In the genomic region with DNA sequence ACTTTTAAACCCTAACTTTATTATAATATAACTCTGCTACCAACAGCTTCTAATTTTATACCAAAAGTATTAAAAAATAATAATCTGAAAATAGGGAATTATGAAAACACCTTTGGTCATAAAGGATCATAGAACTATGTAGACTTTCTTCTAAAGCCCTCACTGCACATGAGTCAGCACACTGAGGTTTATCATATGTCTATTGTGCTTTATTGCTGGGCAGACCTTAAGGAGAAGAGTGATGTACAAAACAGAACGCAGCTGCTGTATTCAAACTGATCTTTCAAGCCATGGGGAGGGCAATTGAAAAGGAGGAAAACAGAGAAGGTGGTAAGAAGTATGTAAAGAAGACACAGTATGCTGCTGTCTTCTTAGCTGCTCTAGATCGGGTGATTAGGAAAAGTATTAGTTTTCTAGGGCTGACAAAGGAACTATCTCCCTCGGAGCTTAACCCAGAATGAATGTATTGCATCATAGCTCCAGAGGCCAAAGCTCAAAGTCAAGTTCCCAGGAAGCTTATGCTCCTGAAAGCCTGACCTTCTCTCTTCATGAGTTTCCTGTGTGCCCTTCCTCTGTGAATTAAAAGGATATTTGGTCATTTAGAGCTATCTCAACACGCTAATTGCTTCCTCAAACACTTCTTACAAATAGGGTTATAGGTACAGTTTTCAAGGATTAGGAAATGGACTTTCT, we compare ENCODE assay signal across 21 mouse cellular contexts.
"Had no signal": no experiment of that assay in that cellular context is flagged by ENCODE, and none has a peak within 500 bp of the region (broad histone marks: within the 10 kb centered on the region; RNA-seq: fewer than 3 reads in every experiment).

No protein-coding gene starts in this region.

- H3K27ac ChIP-seq: hindbrain, postnatal 0 days; kidney, embryonic 15.5 days; limb, embryonic 12.5 days; limb, embryonic 15.5 days; liver, embryonic 14.5 days; lung, embryonic 15.5 days; midbrain, embryonic 10.5 days; midbrain, embryonic 13.5 days; neural tube, embryonic 12.5 days; neural tube, embryonic 15.5 days had no signal

- ATAC-seq: hindbrain, postnatal 0 days; inflammation-experienced regulatory T-cells, adult 6 months; midbrain, embryonic 13.5 days; midbrain, embryonic 16.5 days had no signal

- H3K27me3 ChIP-seq: kidney, embryonic 15.5 days; limb, embryonic 12.5 days; limb, embryonic 15.5 days; lung, embryonic 15.5 days; megakaryocyte, embryonic 14.5 days; midbrain, embryonic 13.5 days; neural tube, embryonic 12.5 days; neural tube, embryonic 15.5 days had no signal

- H3K9me3 ChIP-seq: kidney, embryonic 15.5 days; limb, embryonic 12.5 days; limb, embryonic 15.5 days; lung, embryonic 15.5 days; midbrain, embryonic 10.5 days; midbrain, embryonic 13.5 days; neural tube, embryonic 12.5 days; neural tube, embryonic 15.5 days had no signal

- H3K4me1 ChIP-seq: kidney, embryonic 15.5 days; limb, embryonic 15.5 days; lung, embryonic 15.5 days; midbrain, embryonic 10.5 days; midbrain, embryonic 13.5 days; neural tube, embryonic 12.5 days; neural tube, embryonic 15.5 days had no signal

- H3K4me3 ChIP-seq: kidney, embryonic 15.5 days; limb, embryonic 12.5 days; limb, embryonic 15.5 days; lung, embryonic 15.5 days; megakaryocyte, embryonic 14.5 days; midbrain, embryonic 10.5 days; midbrain, embryonic 13.5 days; neural tube, embryonic 12.5 days; neural tube, embryonic 15.5 days had no signal

- H3K4me2 ChIP-seq: kidney, embryonic 15.5 days; limb, embryonic 12.5 days; limb, embryonic 15.5 days; lung, embryonic 15.5 days; midbrain, embryonic 13.5 days; neural tube, embryonic 12.5 days; neural tube, embryonic 15.5 days had no signal

- DNase-seq: kidney, postnatal 10 days; kidney, postnatal 4 days; left cerebral cortex, postnatal 4 days; lung, adult 18-20 months; lung, postnatal 10 days; lung, postnatal 36 days; thymus, adult 18-20 months; thymus, postnatal 36 days had no signal

- H3K36me3 ChIP-seq: kidney, embryonic 15.5 days; limb, embryonic 12.5 days; limb, embryonic 15.5 days; lung, embryonic 15.5 days; midbrain, embryonic 10.5 days; midbrain, embryonic 13.5 days; neural tube, embryonic 12.5 days; neural tube, embryonic 15.5 days had no signal

- H3K9ac ChIP-seq: kidney, embryonic 15.5 days; limb, embryonic 12.5 days; limb, embryonic 15.5 days; liver, embryonic 14.5 days; lung, embryonic 15.5 days; midbrain, embryonic 13.5 days; neural tube, embryonic 12.5 days; neural tube, embryonic 15.5 days had no signal
